Mouse (Mus musculus) heart, embryonic 14.5 days (tissue): Measurements from ENCODE around the gene Dip2b. TPM values are rescaled to one million over a fixed set of nuclear protein-coding genes. Genes with fewer than 3 reads are reported as not detected.

Experiments used
- ATAC-seq: fragments of 200-750 bp; cut with Nextera tagmentation; 2 replicates; pipeline ENCODE4 v1.8.0; 2017; ENCODE audit warnings: low read depth, moderate TSS enrichment; ENCODE audit not compliant: insufficient number of reproducible peaks, insufficient read depth, low FRiP score
- H3K27ac ChIP-seq, 2 experiments: fragments of 200-500 bp in 1 of 2; fragments of 300-500 bp in 1 of 2; sonication (generic) in 1 of 2; replicated peaks in 1 of 2; 2 replicates each; pipeline ENCODE4 v1.5.1; 2012 to 2014; ENCODE audit warnings: low read depth in 2 of 2, low read length in 2 of 2, control low read depth in 1 of 2, mild to moderate bottlenecking in 1 of 2, mixed read lengths in 1 of 2; ENCODE audit not compliant: control insufficient read depth in 1 of 2, insufficient read depth in 1 of 2
- H3K27me3 ChIP-seq: fragments of 300-500 bp; sonication (generic); 2 replicates; pipeline ENCODE4 v1.6.1; 2014; ENCODE audit warnings: mild to moderate bottlenecking, low read length, control low read depth; ENCODE audit not compliant: control insufficient read depth, insufficient read depth
- H3K36me3 ChIP-seq: fragments of 300-500 bp; sonication (generic); 2 replicates; pipeline ENCODE4 v1.6.1; 2014; ENCODE audit warnings: mild to moderate bottlenecking, control low read depth, low read length, mixed read lengths; ENCODE audit not compliant: control insufficient read depth, insufficient read depth
- H3K4me1 ChIP-seq, 2 experiments: fragments of 200-500 bp in 1 of 2; fragments of 300-500 bp in 1 of 2; sonication (generic) in 1 of 2; 2 replicates each; pipeline ENCODE4 v1.6.1; 2012 to 2014; ENCODE audit warnings: low read length in 2 of 2, control low read depth in 1 of 2, mixed read lengths in 1 of 2; ENCODE audit not compliant: control insufficient read depth in 2 of 2, insufficient read depth in 2 of 2
- H3K4me2 ChIP-seq: fragments of 300-500 bp; sonication (generic); 2 replicates; pipeline ENCODE4 v1.6.1; 2014; ENCODE audit warnings: mild to moderate bottlenecking, low read length
- H3K4me3 ChIP-seq, 2 experiments: fragments of 200-500 bp in 1 of 2; fragments of 300-500 bp in 1 of 2; sonication (generic) in 1 of 2; 2 replicates each; pipeline ENCODE4 v1.5.1; 2012 to 2014; ENCODE audit warnings: low read length in 2 of 2, mild to moderate bottlenecking in 2 of 2, control low read depth in 1 of 2, low read depth in 1 of 2, moderate library complexity in 1 of 2; ENCODE audit not compliant: control insufficient read depth in 1 of 2, insufficient read depth in 1 of 2
- H3K9ac ChIP-seq: fragments of 300-500 bp; sonication (generic); 2 replicates; pipeline ENCODE4 v1.6.1; 2014; ENCODE audit warnings: mild to moderate bottlenecking, low read length
- H3K9me3 ChIP-seq: fragments of 300-500 bp; sonication (generic); 2 replicates; pipeline ENCODE4 v1.6.1; 2016; ENCODE audit warnings: low read length, control low read depth; ENCODE audit not compliant: control insufficient read depth
- WGBS: fragments of 180-500 bp; shearing (Covaris S2); extraction: QIAGEN DNeasy Blood & Tissue Kit; methylation state at CpG from one replicate; pipeline ENCODE4 v1.1.7; 2014; 5-methylcytosine and 5-hydroxymethylcytosine counted together
- polyA plus RNA-seq: library from polyadenylated mRNA; unstranded; fragments of >200 nt; fragmentation: Nextera tagmentation; extraction: Ambion mirVana; gene quantifications from 2 replicates; pipeline ENCODE4 v1.2.1, GENCODE M21; 2014

Dip2b gene
- polyA plus RNA-seq, 1 experiment from 2014 or later = 20.2 TPM

DNA sequence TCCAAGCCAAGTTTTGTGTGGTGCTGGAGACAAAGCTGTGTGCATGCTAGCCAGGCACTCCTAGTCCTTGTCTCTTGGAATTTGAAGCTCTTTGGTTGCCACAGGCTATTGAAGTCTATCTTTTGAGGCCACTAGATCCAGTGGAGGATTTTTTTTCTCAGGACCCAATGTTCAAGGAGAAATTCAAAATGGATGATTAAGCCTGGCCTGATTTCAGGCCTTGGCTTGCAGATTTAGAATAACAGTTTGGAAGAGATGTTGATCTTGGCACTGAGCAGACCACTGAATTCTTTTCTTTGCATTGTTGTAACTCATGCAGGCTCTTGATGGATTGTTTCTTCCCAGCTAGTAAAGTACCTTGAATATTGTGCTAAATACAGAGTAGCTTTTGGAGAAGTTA is 62.7 kb downstream of the Dip2b start:
- H3K9ac ChIP-seq = no peak overlapping the region
- no peak; the same call in 1 of the 2 replicates for ATAC-seq
- no peak overlapping the region for H3K4me3 ChIP-seq
- no peak overlapping the region for H3K4me2 ChIP-seq
- H3K36me3 ChIP-seq = no peaks in the 10 kb centered on the region
- peaks cover 9 to 28% of the 10 kb centered on the region in 2 experiments for H3K4me1 ChIP-seq
- no peaks in the 10 kb centered on the region for H3K9me3 ChIP-seq
- H3K27me3 ChIP-seq = no peaks in the 10 kb centered on the region
- peak overlapping the region; percentile 36 to 72; a peak in 2 of 4 replicates for H3K27ac ChIP-seq

DNA sequence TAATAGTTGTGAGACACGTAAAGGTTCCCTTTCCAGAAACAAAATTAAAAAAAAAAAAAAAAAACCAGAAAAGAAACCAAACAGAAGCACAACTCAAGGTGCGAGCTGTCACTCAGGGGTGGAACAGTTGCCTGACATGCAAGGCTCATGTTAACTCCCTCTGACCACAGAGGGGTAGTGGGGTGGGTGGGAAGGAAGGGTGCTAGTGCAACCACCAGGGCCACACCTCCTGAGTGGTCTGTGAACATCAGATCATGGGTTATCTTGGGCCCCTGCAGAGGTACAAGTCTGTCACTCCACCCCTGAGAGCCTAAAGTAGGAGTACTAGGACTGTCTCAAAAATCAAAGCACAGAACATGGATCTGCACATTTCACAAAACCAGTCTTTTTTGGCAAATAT is 65.7 kb downstream of the Dip2b start:
- Histone ChIP-seq H3K4me1 (peaks cover 19 to 47% of the 10 kb centered on the region in 2 experiments), H3K27ac (no peak overlapping the region), H3K9ac (no peak overlapping the region), H3K9me3 (no peaks in the 10 kb centered on the region), H3K4me2 (no peak overlapping the region), H3K36me3 (no peaks in the 10 kb centered on the region), H3K27me3 (no peaks in the 10 kb centered on the region), H3K4me3 (no peak overlapping the region)
- no peak for ATAC-seq
- 83% methylated on average over 2 of the region's 2 CpGs for WGBS

DNA sequence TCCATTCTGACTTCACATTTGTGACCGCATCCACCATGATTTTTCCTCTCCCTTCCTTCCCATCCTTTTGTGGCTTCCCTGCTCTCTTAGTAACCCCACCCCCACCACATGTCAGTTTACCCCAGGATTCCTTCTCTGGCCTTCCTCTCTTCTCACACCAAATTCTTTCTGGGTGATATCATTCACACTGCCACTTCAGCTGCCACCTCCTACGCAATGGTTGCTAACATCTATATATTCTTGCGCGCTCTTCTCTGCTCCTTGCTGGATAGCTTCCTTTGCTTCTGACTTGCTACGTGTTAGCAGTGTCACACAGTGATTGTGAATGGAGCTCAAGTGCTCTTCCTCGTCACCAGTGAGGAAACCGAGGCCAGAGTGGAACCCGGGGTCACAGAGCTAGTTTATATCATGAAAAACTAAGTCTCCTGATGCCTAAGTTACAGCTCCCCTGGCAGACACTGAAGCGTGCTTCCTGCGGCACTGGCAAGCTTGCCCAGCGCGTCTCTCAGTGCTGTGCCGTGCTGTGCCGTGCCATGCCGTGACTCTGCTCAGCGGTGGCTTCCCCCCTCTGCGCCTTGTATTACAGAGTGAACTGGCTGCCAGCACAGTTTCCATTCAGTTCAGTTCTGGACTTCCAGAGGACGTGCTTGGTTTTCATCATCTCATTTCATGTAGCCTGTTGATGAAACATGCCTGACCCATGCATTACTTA is 69.8 kb downstream of the Dip2b start:
- Histone ChIP-seq H3K9ac (peak overlapping the region; percentile 54), H3K4me3 (peak overlapping the region; percentile 13 to 20; a peak in 2 of 4 replicates), H3K9me3 (no peaks in the 10 kb centered on the region), H3K27me3 (no peaks in the 10 kb centered on the region), H3K36me3 (no peaks in the 10 kb centered on the region), H3K4me1 (peaks cover 26 to 60% of the 10 kb centered on the region in 2 experiments), H3K4me2 (peak overlapping the region; percentile 64), H3K27ac (peak overlapping the region; percentile 87 to 92)
- peak; percentile 49; the same call in 1 of the 2 replicates for ATAC-seq
- WGBS = 37% methylated on average over 18 of the region's 18 CpGs

DNA sequence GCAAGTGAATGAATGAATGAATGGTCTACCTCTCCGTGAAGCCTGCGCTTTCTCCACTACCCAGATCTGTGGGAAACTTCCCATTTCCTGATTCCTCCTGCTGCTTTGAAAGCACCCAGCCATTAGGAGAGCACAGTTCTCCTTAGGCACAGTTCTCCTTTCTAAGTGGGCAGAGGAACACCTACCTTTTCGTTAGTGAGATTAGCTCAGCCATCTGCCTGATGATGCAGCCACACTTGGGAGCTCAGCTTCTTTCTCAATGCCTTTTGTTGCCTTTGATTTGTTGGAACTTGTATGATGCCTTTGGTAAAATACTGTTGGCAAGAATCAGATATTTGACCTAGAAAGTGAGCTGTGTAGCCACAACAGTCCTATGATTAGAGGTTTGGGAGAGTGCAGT is 71.5 kb downstream of the Dip2b start:
- Histone ChIP-seq H3K27ac (no peak overlapping the region), H3K4me1 (peaks cover 34 to 73% of the 10 kb centered on the region in 2 experiments), H3K9me3 (no peaks in the 10 kb centered on the region), H3K4me2 (no peak overlapping the region), H3K4me3 (no peak overlapping the region), H3K9ac (no peak overlapping the region), H3K27me3 (no peaks in the 10 kb centered on the region), H3K36me3 (no peaks in the 10 kb centered on the region)
- 83% methylated on average over 3 of the region's 3 CpGs for WGBS
- no peak for ATAC-seq

DNA sequence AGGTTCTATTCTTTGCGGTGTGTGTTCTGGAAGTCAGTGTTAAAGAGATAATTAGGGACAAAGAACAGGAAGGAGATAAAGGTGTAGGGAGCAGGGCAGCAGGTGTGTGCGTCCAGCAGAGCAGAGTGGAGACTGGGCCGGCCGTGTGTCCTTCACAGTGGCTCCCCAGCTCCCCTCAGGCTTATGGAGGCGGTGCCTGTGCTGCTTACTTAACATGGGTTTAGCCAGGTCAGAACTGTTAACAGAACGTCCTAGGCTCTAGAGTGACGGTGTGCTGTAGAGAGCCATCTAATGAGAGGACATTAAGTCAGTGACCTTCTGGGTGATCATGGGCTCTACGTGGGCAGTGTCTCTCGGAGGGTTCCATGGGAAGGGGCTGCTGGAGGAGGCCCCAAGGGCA is 73.4 kb downstream of the Dip2b start:
- peak overlapping the region in 1 of 2 experiments; percentile 20; a peak in 2 of 4 replicates for H3K27ac ChIP-seq
- peaks cover 10% of the 10 kb centered on the region for H3K36me3 ChIP-seq
- whole genome bisulfite sequencing = 43% methylated on average over 9 of the region's 9 CpGs
- no peaks in the 10 kb centered on the region for H3K27me3 ChIP-seq
- H3K4me3 ChIP-seq = no peak overlapping the region
- no peak for ATAC-seq
- no peak overlapping the region for H3K4me2 ChIP-seq
- no peak overlapping the region for H3K9ac ChIP-seq
- peaks cover 32 to 64% of the 10 kb centered on the region in 2 experiments for H3K4me1 ChIP-seq
- H3K9me3 ChIP-seq = no peaks in the 10 kb centered on the region

DNA sequence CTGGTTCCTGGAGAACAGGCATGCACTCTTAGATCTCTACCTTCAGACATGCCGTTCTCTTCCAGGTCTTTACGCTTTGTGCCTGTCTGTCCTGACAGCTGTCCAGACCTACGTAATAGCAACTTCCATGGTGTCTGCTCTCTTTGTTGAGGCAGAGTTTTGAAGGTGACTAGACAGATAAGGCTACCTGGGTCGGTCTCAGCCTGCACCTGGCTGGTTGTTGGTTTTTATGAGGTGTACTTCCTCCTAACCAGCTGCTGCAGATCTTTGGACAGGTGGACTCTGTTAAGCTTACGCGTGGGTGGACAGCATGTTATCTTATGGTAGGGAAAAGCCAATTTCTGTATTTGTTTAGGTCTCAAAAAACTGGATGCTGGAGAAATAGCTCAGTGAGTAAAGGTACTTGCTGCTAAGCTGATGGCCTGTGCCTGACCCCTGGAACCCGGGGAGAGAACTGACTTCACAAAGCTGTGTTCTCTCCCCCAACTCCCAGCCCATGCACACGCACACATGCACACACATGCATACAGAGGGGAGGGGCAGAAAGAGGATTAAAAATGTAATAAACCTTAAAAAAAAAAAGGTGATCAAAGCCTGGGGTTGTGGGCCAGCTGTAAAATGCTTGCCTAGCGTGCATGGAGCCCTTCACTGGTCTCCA is 74.0 kb downstream of the Dip2b start:
- Histone ChIP-seq H3K27ac (peak overlapping the region in 1 of 2 experiments; percentile 20; a peak in 2 of 4 replicates), H3K4me2 (no peak overlapping the region), H3K9ac (no peak overlapping the region), H3K27me3 (no peaks in the 10 kb centered on the region), H3K36me3 (peaks cover 13% of the 10 kb centered on the region), H3K9me3 (no peaks in the 10 kb centered on the region), H3K4me3 (no peak overlapping the region), H3K4me1 (peaks cover 32 to 58% of the 10 kb centered on the region in 2 experiments)
- no peak for ATAC-seq
- 66% methylated on average over 9 of the region's 9 CpGs for WGBS

DNA sequence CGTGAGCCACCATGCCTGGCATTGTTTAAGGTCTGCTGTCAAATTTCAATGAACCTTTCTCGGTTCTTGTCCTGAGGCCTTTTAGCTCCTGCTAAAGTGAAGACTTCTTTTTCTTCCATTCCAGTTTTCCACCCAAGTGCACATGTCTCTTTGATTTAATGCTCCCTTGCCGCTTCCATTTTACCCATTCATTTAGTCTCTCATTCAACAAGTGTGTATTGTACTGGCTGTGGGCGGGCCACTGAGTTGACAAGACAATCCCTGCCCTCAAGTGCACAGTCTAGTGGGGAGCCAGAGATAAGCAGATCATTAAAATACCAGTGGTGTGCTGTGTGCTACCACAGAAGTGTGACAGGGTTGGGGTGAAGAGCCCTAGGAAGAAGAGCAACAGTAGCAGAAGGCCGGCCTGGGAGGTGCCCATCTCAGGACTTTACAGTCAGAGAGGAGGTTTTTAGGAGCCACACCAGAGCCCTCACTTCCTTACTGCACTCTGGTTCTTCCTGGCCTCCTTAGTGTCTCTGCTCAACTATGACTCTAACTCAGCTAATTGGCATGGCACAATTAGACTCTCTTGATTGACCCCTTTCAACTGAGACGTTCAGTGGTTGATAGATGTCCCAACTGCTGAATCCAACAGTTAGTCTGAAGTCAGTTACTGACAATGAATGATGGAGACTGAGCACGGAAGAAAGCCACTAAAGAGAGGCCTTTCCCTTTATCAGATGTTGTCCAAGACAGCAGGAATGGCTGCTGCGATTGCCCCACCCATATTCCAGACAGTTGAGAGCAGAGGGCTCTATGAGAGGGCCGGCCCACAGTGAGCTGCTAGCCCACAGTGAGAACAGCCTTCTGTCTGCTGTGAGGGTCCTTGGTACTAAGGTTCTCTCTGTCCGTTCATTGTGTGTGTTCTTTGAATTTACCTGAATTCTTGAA is 75.1 kb downstream of the Dip2b start:
- H3K4me2 ChIP-seq = no peak overlapping the region
- 0 out of 2 replicates have a peak, but pooled peaks have one; percentile 7 for ATAC-seq
- H3K27ac ChIP-seq = peak overlapping the region in 1 of 2 experiments; percentile 24; a peak in 1 of 4 replicates

More for the DNA sequence above, 75.1 kb downstream of the Dip2b start:
- 43% methylated on average over 10 of the region's 10 CpGs for WGBS
- peaks cover 24% of the 10 kb centered on the region for H3K36me3 ChIP-seq
- H3K4me1 ChIP-seq = peaks cover 23 to 47% of the 10 kb centered on the region in 2 experiments
- H3K27me3 ChIP-seq = no peaks in the 10 kb centered on the region
- no peak overlapping the region for H3K4me3 ChIP-seq
- H3K9ac ChIP-seq = no peak overlapping the region
- H3K9me3 ChIP-seq = no peaks in the 10 kb centered on the region
